Mouse (Mus musculus): ENCODE measurements around the gene Gramd1b.
"Not testable (repeated sequence)": the region's sequence is repeated elsewhere in the genome, so short reads cannot be mapped to it uniquely, and the experiment has no call there.

The Gramd1b gene

DNA sequence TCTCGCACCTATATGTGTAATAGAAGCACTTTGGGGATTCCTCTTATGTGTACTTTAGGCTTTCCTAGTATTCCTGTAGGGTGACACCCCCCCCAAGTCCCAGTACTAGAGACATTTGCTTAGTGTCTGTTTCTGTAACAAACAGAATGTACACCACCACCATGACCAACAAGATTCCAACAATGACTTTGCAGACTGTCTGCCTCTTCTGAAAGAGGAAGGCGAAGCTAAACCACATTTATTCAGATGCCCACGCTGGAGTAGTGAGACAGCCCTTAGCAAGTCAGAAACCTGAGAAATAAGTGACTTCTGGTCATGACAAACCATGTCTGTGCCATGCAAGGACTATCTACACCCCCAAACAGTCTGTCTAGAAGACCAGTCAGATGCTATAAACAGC lies 11.9 kb downstream of the Gramd1b start:
- no peak for DNase-seq (ENCODE audit: low spot score in 2 of 2)

- no peak for DNase-seq (ENCODE audit: low spot score in 2 of 2)
Observed at GRCm38 (mm10) chr9:40511970-40512369, 19.2 kb downstream of the Gramd1b start.

DNA sequence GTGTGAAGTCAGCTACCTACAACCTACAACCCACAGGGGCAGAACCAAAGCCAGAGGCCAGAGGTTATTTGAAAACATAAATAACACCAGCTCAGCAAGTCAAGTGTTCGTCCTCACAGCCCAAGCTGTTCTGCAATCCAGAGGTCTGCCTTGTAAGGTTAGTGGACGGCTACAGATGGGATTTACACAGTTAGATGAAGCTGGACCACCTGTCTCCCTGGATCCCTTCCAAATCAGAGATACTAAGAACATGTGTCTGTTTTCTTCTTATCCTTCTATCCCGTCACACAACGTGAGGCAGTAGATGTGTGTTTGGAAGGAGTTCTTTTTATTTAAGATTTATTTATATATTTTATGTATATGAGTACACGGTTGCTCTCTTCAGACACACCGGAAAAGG lies 21.7 kb downstream of the Gramd1b start:
- no peak for DNase-seq (ENCODE audit: low spot score in 2 of 2)

- no peak for DNase-seq (ENCODE audit: low spot score in 2 of 2)
Observed at GRCm38 (mm10) chr9:40506576-40506975, 24.6 kb downstream of the Gramd1b start.

DNA sequence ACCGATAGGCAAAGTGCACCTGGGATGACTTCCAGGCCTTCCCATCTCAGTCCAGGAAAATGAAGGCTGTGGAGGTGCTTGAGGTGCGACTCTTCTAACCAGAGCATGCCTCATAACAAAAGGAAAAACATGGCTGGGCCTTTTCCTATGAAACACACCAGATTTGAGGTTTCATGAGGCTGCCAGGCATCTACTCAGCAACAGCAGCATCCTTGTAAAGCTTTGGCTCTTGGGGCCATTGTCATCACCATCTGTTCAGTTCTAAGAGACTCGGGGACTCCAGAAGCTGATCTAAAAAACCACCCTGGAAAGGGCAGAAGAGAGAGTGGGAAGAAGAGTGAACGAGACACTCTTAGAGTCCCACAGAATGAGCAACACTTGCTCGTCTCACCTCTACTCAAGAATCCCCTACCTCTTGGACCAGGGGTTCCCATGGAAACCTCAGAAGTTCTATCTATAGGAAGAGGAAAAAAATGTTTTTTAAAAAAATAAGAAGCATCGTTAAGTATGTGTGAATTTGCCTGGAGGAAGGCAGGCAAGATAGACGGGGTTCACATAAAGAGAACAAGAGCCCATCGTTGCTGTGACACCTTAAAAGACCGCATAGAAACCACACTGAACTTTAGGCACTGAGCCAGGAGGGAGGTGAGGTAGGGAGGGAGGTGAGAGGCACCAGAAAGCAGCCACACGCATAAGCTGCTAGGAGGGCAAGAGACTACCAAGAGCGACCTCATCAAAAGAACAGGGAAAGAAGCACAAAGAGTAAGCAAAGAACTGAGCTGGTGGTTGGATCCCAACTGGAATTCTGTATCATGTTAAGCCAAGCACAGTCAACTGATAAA lies 25.5 kb downstream of the Gramd1b start:
- DNase-seq (ENCODE audit: low spot score in 2 of 2), result no peak

DNA sequence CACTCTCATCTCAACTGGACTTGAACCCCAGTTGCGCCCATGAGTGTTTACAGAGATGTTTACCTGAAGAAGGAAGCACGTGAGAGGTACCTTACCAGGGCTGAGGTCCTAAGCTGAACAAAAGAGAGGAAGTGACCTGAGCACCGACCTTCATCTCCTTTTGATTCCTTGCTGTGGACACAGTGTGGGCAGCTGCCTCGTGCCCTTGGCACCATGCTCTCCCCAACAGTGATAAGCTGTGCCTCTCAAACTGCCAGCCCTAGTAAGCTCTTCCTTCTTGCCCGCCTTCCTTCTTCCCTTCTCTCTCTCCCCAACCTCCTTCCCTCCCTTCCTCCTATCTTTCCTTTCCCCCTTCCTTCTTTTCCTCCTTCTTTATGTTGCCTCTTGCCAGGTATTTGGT lies 26.3 kb downstream of the Gramd1b start:
- no peak for DNase-seq (ENCODE audit: low spot score in 2 of 2)

- DNase-seq (ENCODE audit: low spot score in 2 of 2), result no peak
Observed at GRCm38 (mm10) chr9:40500691-40501090, 30.5 kb downstream of the Gramd1b start.

GRCm38 (mm10) chr9:40482351-40483084 lies 48.7 kb downstream of the Gramd1b start:
- not testable (repeated sequence) for DNase-seq (ENCODE audit: low spot score in 2 of 2)

DNA sequence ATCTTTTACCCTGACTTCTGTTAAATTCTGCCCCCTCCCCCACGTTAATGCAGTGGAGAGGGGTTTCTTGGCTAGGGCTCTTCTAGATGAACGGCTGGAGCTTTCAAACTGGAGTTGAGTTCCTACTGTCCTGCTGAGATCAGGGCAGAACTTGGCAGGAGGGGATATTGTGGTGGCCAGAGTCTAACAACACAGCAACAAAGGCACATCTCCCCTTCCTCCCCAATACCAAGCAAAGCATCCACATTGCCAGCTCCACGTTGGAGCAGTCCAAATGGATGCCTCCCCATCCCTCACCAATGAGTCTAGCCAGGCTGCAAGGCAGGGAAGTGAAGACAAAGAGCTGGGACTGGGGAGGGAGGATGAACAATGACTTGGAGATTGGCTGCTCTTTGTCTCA lies 49.9 kb downstream of the Gramd1b start:
- no peak for DNase-seq (ENCODE audit: low spot score in 2 of 2)

- peak; percentile 20 to 43 for DNase-seq (ENCODE audit: low spot score in 2 of 2)
Observed at GRCm38 (mm10) chr9:40479333-40479732, 51.9 kb downstream of the Gramd1b start.

GRCm38 (mm10) chr9:40478146-40478900 lies 52.9 kb downstream of the Gramd1b start:
- no peak for DNase-seq (ENCODE audit: low spot score in 2 of 2)

GRCm38 (mm10) chr9:40477611-40478010 lies 53.6 kb downstream of the Gramd1b start:
- DNase-seq (ENCODE audit: low spot score in 2 of 2), result no peak

DNA sequence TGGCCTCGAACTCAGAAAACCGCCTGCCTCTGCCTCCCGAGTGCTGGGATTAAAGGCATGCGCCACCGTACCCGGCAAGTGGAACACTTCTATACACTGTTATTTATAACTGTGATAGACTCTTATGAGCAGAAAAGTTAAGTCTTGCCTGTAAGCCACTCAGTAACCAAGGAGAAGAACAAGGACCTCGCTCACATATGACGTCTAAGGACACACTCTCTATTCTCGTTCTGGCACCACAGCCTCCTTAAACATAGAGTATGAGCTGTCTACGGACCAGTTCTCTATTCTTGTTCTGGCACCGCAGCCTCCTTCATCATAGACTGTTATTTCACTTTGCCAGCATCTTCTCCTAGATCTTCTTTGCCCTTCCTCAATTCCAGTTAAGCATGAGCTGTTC lies 55.1 kb downstream of the Gramd1b start:
- DNase-seq (ENCODE audit: low spot score in 2 of 2), result no peak

DNA sequence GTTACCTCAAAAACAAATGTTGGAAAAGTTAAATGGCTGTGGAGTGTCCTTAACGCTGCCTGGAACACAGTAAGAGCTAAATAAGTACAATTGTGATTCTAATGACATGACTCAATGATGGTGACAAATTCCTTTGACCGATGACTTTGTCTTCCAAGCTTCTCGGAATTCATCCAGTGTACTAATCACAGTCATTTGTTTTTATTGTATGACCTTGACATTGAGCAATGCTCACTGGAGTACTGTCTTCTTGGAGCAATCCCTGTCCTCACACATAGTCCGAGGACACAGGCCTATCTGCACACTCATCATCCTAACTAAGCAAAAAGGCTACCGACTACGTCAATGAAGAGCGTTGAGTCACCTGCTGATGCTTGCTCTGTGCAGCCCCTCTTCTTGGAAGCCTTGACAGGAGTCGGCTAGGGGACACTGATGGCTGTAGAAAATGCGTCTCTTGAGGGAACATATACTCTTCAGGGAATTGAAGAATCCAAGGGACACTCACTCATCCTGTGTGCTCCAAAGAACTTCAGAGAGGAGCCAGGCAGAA lies 58.1 kb downstream of the Gramd1b start:
- no peak for DNase-seq (ENCODE audit: low spot score in 2 of 2)

DNA sequence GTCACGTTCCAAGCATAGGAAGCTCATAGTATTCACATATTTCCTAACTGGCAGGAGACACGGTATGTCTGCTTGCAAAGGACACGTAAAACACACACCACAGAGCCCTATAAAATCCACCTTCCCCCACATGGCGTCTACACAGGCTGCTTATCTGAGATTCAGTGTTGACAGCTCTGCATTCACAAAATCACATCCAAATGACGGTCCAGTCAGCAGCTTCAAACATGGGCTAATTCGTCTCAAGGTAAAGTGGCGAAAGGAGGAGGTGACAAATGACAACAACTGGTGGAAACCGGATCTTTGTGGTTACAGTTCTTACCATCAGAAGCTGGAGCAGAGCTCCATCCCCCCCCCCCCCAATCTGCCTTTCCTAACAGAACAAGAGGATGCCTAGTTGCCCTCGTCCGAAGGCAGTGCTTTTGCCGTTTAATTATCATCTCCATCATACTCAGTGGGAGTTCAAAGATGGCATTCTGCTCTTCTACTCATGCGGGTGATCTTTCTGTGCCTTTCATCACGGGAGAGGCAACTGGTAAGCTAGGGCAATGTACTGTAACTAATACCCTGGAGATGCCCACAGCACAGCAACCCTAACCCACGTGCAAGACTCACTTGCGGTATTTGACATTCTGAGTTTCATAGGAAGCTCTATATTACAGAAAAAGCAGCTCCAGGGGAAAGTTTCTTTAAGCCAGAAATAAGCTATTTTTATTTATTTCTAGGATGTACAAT lies 61.6 kb downstream of the Gramd1b start:
- DNase-seq (ENCODE audit: low spot score in 2 of 2), result no peak

- DNase-seq (ENCODE audit: low spot score in 2 of 2), result no peak
Observed at GRCm38 (mm10) chr9:40466782-40467181, 64.4 kb downstream of the Gramd1b start.

- DNase-seq (ENCODE audit: low spot score in 2 of 2), result no peak
Observed at GRCm38 (mm10) chr9:40465596-40465995, 65.6 kb downstream of the Gramd1b start.

- DNase-seq (ENCODE audit: low spot score in 2 of 2), result no peak
Observed at GRCm38 (mm10) chr9:40462401-40462800, 68.8 kb downstream of the Gramd1b start.

DNA sequence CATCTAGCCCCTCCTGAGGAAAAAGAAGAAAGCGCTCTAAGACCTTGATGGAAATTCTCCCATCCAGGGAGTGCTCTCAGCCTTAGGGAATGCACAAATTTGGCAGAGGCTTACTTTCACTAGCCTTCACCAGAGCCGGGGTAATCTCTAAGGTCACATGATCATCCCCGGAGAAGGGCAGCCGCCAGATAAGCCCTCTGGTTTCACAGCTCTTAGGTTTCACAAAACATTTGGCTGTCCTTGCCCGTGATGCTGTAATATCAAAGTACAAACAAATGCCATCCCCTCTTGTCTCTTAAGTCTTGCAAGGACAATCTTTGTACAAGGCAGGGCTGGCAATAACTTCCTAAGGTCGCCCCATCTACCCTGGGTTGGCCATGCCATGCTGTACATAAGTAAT lies 70.4 kb downstream of the Gramd1b start:
- DNase-seq (ENCODE audit: low spot score in 2 of 2), result no peak

- no peak for DNase-seq (ENCODE audit: low spot score in 2 of 2)
Observed at GRCm38 (mm10) chr9:40459304-40460280, 71.6 kb downstream of the Gramd1b start.

All from urinary bladder, postnatal 36 days (tissue).